Mouse (Mus musculus) heart, adult 2 months (tissue): ENCODE data around the gene Tlk2. TPM values are rescaled to one million over a fixed set of nuclear protein-coding genes. Genes with fewer than 3 reads are reported as not detected.
A peak's percentile ranks its signal among the peaks of the same experiment; 100 is the strongest.

Experiments
- DNase-seq, 2 experiments: peaks; one replicate each; pipeline ENCODE4 v3.0.0; 2021
- H3K27ac ChIP-seq: fragments of 200-600 bp; 2 replicates; pipeline ENCODE4 v1.8.1; 2022
- H3K27me3 ChIP-seq: fragments of 200-500 bp; 2 replicates; pipeline ENCODE4 v1.6.1; 2012; ENCODE audit warnings: mild to moderate bottlenecking, low read length, inconsistent platforms, mixed read lengths; ENCODE audit not compliant: control insufficient read depth, insufficient read depth
- H3K36me3 ChIP-seq: fragments of 200-500 bp; 2 replicates; pipeline ENCODE4 v1.6.1; 2012; ENCODE audit warnings: low read length, inconsistent platforms; ENCODE audit not compliant: control insufficient read depth, insufficient read depth
- H3K4me1 ChIP-seq: fragments of 200-500 bp; 2 replicates; pipeline ENCODE4 v1.6.1; 2011; ENCODE audit warnings: low read length; ENCODE audit not compliant: control insufficient read depth, insufficient read depth
- H3K4me3 ChIP-seq: fragments of 200-600 bp; 2 replicates; pipeline ENCODE4 v1.8.1; 2022
- H3K79me2 ChIP-seq: fragments of 200-500 bp; replicated peaks from 2 replicates; pipeline ENCODE4 v1.6.1; 2012; ENCODE audit warnings: mild to moderate bottlenecking, inconsistent platforms, low read length, moderate library complexity, mixed read lengths; ENCODE audit not compliant: control insufficient read depth, insufficient read depth
- H3K9ac ChIP-seq: fragments of 200-500 bp; 2 replicates; pipeline ENCODE4 v1.6.1; 2012; ENCODE audit warnings: low read depth, mild to moderate bottlenecking, control low read depth, inconsistent platforms, low read length, mixed read lengths
- CTCF ChIP-seq: fragments of 200-600 bp; IDR thresholded peaks from 2 replicates; pipeline ENCODE4 v1.8.1; 2022; ENCODE audit warnings: antibody characterized with exemption, mild to moderate bottlenecking, moderate library complexity
- EP300 ChIP-seq: fragments of 200-500 bp; IDR thresholded peaks from 2 replicates; pipeline ENCODE4 v1.6.1; 2011; ENCODE audit warnings: low read depth, low read length, control low read depth; ENCODE audit not compliant: insufficient read depth
- POLR2A ChIP-seq: fragments of 200-500 bp; IDR thresholded peaks from 2 replicates; pipeline ENCODE4 v1.6.1; 2011; ENCODE audit warnings: mild to moderate bottlenecking, low read depth, low read length, control low read depth; ENCODE audit not compliant: insufficient read depth
- WGBS: fragments of 180-500 bp; shearing (Covaris S2); methylation state at CpG from one replicate; pipeline ENCODE4 v1.1.7; 2018; 5-methylcytosine and 5-hydroxymethylcytosine counted together
- intact Hi-C: fragments of 180-260 bp; cut with DNase I; formaldehyde crosslinking; loops from one replicate; pipeline ENCODE4 v1.15.1; 2025
- polyA plus RNA-seq: library from polyadenylated mRNA; depleted of rRNA; stranded (reverse); fragments of >200 nt; gene quantifications from 2 replicates; pipeline ENCODE4 v1.2.3, GENCODE M21; 2012
- total RNA-seq, 2 experiments: library from RNA; stranded (reverse); gene quantifications; 2 replicates each; pipeline ENCODE4 v1.2.3; 2021

Tlk2 gene
- total and polyA plus RNA-seq, 3 experiments: 11.5 to 41.9 (median 35.9) TPM

DNA sequence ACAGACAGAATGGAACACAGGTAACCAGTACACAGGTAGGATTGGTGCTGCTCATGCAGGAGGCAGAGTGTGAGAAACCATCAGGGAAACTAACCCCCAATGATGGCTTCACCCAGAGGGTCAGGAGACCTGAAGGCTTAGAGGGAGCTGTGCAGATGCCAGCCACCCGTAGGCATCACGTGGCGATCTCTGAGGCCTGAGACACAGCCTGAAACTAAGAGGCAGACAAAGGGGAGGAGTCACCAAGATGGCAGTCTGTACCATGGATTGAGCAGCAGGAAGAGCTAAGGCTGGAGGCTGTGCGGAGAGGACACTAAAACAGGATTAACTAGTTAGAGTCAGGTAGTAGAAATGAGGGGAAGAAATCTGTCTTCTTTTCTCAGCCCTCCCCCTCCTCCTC is 27.9 kb upstream of the Tlk2 start:
- no peaks in the 10 kb centered on the region for H3K4me1 ChIP-seq
- no peak for TF ChIP-seq EP300
- TF ChIP-seq CTCF: no peak
- TF ChIP-seq POLR2A: no peak
- H3K9ac ChIP-seq: no peak overlapping the region
- H3K36me3 ChIP-seq: no peaks in the 10 kb centered on the region
- no peak overlapping the region for H3K27ac ChIP-seq
- intact Hi-C loops: no loop called here
- H3K27me3 ChIP-seq: no peaks in the 10 kb centered on the region
- H3K4me3 ChIP-seq: no peak overlapping the region
- no peaks in the 10 kb centered on the region for H3K79me2 ChIP-seq
- no peak for DNase-seq
- WGBS: 57% methylated on average over 4 of the region's 4 CpGs

DNA sequence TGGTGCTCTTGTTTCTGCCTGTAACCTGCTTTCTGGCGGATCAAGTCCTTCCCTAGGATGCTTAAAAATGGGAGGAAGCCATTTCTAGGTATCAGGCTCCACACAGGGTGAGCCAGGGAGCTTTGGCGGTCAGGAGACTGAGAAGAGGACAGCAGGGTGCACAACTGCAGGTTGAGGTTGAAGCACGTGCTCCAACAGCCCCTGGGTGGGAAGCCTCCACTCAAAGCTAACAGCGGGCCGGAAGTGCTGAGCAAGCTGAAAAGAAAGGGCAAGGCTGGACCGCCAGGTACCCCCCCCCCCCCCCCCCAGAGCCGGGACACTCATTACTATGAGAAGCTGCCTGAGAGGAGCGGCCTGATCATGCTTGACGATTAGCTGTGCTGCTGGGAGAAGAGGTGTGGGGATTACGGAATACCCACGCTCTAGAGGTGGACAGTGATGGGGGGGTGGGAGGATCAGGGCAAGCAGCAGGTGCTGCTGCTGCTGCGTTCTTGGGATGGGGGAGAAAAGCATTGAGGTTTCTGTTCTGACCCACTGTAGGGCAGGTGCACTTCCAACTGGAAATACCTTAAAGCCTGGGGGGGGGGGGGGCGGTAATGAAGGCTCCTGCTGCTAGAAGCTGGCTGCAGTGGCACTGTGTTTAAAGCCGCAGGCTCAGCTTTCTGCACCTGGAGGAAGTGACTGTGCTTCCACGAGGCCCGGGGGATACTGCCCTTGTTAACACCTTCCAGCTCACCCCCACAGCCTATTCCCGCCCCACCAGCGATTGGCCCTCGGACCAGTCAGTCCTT is 27.2 kb upstream of the Tlk2 start:
- TF ChIP-seq CTCF (no peak), EP300 (no peak), POLR2A (no peak)
- no peaks in the 10 kb centered on the region for H3K27me3 ChIP-seq
- no peak for DNase-seq
- H3K9ac ChIP-seq: no peak overlapping the region
- 25% methylated on average over 19 of the region's 19 CpGs for WGBS
- H3K36me3 ChIP-seq: no peaks in the 10 kb centered on the region
- no peak overlapping the region for H3K27ac ChIP-seq
- no peaks in the 10 kb centered on the region for H3K79me2 ChIP-seq
- intact Hi-C loops: no loop called here
- H3K4me3 ChIP-seq: no peak overlapping the region
- H3K4me1 ChIP-seq: no peaks in the 10 kb centered on the region

DNA sequence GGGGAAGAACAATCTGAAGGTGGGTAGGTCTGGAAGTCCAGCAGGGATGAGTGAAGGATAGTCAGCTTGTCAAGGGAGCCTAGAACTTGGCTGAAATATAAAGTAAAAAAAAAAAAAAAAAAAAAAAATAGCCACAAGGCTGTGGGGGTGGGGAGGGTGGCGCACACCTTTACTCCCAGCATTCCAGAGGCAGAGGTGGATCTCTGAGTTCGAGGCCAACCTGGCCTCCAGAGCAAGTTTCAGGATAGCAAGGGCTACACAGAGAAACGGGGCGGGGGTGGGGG is 26.6 kb upstream of the Tlk2 start:
- H3K79me2 ChIP-seq: no peaks in the 10 kb centered on the region
- no peak overlapping the region for H3K4me3 ChIP-seq
- DNase-seq: no peak
- H3K27ac ChIP-seq: no peak overlapping the region
- H3K4me1 ChIP-seq: no peaks in the 10 kb centered on the region
- WGBS: 52% methylated on average over 4 of the region's 4 CpGs
- no peak overlapping the region for H3K9ac ChIP-seq
- H3K36me3 ChIP-seq: no peaks in the 10 kb centered on the region
- TF ChIP-seq POLR2A (no peak), CTCF (no peak), EP300 (no peak)
- intact Hi-C loops: no loop called here
- no peaks in the 10 kb centered on the region for H3K27me3 ChIP-seq

DNA sequence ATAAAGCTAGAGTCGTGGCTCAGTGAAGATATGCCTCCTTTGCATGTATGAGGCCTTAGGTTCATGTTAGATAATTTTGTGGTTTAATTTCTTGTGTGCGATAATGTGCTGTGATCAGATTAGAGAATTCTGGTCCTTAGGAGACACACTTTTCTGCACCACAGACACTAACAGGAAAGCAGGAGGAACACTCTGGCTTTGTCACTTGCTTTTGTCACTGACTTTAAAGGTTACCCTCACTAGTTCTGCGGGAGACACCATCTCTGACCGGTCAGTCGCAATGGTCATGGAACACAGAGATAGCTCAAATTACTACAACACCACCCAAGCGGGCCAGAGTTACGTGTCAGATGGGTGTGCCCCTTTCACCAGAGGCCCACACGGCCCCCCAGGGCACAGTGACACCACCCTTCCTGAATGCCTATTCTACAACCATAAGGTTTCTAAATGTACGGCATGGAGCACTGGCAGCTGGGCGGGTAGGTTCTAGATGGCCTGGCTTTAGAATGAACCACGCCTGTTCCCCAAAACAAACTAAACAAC is 26.2 kb upstream of the Tlk2 start:
- no peak overlapping the region for H3K27ac ChIP-seq
- no peak overlapping the region for H3K4me3 ChIP-seq
- 79% methylated on average over 11 of the region's 11 CpGs for WGBS
- no peaks in the 10 kb centered on the region for H3K79me2 ChIP-seq
- H3K9ac ChIP-seq: no peak overlapping the region
- DNase-seq: no peak
- H3K27me3 ChIP-seq: no peaks in the 10 kb centered on the region
- no peaks in the 10 kb centered on the region for H3K36me3 ChIP-seq
- intact Hi-C loops: no loop called here
- no peaks in the 10 kb centered on the region for H3K4me1 ChIP-seq
- TF ChIP-seq CTCF (no peak), POLR2A (no peak), EP300 (no peak)

DNA sequence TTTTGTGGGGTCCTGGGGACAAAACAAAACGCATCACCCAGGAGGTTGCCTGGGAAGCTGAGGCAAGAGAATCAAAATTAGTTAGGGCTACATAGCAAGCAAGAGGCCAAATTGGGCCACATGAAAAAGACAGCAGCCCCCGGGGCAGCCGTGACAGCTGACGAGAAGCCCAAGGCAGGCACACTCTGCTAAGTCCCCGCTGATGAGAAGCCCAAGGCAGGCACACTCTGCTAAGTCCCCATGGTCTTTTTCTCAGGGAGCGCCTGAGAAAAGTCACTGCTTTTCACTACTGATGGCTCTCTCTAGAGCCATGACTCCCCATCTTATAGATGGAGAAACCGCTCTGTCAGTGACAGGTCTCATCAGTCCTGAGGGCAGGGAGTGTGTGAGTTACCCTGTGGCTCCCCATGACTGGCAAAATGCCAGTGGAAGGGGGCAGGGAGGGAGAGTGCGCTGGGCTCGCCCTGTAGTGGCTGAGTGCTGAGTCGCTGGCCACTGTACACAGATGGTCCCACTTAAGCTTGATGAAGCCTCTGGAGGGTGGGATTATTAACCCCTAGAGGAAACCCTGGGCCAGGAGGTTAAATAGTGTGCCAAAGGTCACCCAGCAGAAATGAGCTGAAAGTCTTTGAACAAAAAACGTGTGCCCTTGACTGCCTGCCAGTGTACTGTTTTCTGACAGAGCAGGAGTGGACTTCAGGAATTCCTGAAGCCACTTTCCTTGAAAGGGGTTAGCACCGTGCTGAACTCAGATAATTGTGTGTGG is 25.4 kb upstream of the Tlk2 start:
- H3K9ac ChIP-seq: no peak overlapping the region
- no peak overlapping the region for H3K4me3 ChIP-seq
- intact Hi-C loops: no loop called here
- no peak overlapping the region for H3K27ac ChIP-seq
- no peaks in the 10 kb centered on the region for H3K79me2 ChIP-seq
- TF ChIP-seq POLR2A: no peak
- no peak for TF ChIP-seq CTCF
- no peak for TF ChIP-seq EP300
- no peaks in the 10 kb centered on the region for H3K27me3 ChIP-seq
- 32% methylated on average over 12 of the region's 12 CpGs for WGBS
- peak; percentile 15 to 29 for DNase-seq
- H3K4me1 ChIP-seq: no peaks in the 10 kb centered on the region
- H3K36me3 ChIP-seq: no peaks in the 10 kb centered on the region

DNA sequence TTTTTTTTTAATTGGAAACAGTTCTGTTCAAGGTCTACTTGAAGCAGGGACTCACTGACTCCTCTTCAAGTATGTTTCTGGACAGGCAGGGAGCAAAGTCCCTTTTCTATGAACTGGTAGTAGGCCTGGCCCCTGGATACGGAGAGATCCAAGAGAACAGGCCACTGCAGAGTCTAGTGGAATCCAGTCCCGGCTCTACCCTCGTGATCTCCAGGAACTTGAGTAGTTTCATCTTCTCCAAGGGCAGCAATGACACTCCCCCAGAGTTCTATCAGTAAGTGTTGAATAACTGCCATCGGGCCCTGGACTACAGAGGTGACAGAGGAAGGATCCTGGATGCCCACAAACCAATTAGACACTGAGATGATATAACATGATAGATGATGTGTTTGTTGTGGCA is 22.7 kb upstream of the Tlk2 start:
- H3K9ac ChIP-seq: no peak overlapping the region
- TF ChIP-seq EP300: no peak
- TF ChIP-seq CTCF: no peak
- TF ChIP-seq POLR2A: no peak
- H3K4me3 ChIP-seq: no peak overlapping the region
- no peaks in the 10 kb centered on the region for H3K27me3 ChIP-seq
- intact Hi-C loops: no loop called here
- WGBS: 49% methylated on average over 4 of the region's 4 CpGs
- H3K36me3 ChIP-seq: no peaks in the 10 kb centered on the region
- DNase-seq: no peak
- no peaks in the 10 kb centered on the region for H3K4me1 ChIP-seq
- H3K79me2 ChIP-seq: no peaks in the 10 kb centered on the region
- H3K27ac ChIP-seq: no peak overlapping the region
